Mouse (Mus musculus): ENCODE results near the gene Vrtn. TPM values are rescaled to one million over a fixed set of nuclear protein-coding genes. Genes with fewer than 3 reads are reported as not detected.

Vrtn gene
- not detected for total RNA-seq (2022)

DNA sequence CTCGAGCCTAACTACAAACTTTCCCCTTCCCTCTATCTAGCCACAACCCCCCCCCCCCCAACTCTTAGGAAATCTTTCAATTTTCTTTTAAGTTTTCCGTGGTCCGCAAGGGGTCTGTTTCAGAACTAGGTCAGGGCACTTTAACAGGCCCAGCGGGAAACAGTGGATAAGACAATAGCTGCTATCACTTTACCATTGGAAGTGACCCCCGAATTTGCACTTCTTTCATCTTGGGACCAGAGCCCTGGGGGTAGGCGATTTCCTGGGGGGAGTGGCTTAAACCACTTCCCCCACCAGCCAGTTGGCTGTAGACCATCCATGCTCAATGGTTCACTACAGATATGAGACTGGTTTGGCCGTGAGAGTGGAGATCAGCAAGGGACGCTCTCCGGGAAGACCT, at the start of gene Vrtn:
Gene Vrtn, plus strand, starts transcription at position 366 of the 400 bp plus-strand sequence.
- no peak for DNase-seq (ENCODE audit: low spot score in 2 of 2)

DNA sequence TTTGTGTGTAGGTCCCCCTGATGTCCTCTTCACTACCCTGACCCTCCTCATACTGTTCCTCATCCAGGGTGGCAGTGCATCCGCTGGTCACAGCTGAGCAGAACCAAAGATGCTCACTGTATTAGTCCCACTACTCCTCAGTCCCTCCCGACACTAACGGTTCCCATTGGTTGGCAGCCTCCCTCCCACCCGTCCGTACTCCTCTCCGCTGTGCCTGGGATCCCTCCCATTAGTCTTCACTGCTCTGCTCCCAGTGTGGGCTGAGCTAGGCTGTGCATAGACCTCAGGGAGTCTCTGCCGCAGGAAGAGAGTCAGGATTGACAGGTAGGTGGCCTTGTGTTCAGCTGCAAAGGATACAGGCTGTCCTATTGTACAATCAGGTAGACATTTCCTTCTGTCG, 42.5 kb upstream of the Vrtn start:
- no peak for DNase-seq (ENCODE audit: low spot score in 2 of 2)

- no peak for DNase-seq (ENCODE audit: low spot score in 2 of 2)
These were observed 36.8 kb upstream of the Vrtn start for GRCm38 (mm10) chr12:84604001-84604400.

- DNase-seq (ENCODE audit: low spot score in 2 of 2), result no peak
These were observed 35.0 kb upstream of the Vrtn start for GRCm38 (mm10) chr12:84605860-84606259.

DNA sequence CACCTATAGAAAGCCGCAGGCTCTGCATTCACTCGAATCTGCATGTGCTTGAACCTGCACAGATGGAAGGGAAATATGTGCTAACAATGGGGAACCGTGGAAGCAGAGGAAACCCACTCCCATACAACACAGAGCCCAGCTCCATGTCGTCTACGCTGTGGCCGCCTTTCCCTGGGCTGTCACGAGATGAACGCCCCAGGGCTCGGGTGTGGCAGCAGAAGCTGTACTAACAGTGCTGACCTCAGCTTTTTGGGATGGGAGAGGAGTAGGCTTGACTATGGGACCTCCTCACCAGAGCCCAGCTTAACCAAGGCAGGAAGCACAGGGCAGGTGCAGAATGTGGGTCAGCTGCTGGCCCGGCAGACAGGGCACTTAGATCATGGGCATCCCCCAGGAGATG, 29.1 kb upstream of the Vrtn start:
- no peak for DNase-seq (ENCODE audit: low spot score in 2 of 2)

- DNase-seq (ENCODE audit: low spot score in 2 of 2), result no peak
These were observed 28.3 kb upstream of the Vrtn start for GRCm38 (mm10) chr12:84612518-84612917.

DNA sequence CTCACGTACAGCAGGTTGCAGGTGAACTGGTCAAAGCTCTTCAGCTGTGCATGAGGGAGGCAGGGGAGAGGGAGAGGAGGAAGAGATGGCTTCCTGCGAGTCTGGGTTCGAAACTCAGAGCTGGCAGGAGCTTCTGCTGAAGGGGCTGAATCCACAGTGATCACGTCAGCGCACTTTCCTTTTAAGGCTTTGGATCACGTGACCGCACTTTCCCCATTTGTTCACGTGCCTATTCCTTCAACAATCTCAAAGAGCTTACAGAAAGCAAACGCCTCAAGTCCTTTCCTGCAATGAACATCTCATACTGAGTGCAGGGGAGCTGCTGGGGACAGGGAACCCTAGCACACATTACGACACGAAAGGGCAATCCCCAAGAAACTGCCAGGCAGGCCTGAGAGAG, 26.8 kb upstream of the Vrtn start:
- no peak for DNase-seq (ENCODE audit: low spot score in 2 of 2)

DNA sequence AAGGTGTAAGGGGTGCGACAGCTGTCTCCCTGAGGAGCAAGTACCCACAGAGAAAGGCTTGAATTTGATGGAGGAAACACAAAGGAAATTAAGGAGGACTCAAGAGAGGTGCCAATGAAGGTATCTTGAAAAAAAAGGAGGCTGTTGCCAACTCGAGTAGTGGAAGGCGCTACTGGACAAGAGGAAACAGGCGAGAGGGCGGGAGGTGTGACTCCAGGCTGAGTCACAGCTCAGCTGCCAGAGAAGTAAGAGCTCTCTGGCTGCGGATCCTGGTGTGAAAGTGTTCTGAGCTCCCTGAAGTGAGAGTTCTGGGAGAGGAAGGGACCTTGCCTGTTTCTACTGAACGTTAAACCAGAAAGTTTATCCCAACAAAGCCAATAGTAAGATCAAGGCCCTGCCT, 26.3 kb upstream of the Vrtn start:
- no peak for DNase-seq (ENCODE audit: low spot score in 2 of 2)

DNA sequence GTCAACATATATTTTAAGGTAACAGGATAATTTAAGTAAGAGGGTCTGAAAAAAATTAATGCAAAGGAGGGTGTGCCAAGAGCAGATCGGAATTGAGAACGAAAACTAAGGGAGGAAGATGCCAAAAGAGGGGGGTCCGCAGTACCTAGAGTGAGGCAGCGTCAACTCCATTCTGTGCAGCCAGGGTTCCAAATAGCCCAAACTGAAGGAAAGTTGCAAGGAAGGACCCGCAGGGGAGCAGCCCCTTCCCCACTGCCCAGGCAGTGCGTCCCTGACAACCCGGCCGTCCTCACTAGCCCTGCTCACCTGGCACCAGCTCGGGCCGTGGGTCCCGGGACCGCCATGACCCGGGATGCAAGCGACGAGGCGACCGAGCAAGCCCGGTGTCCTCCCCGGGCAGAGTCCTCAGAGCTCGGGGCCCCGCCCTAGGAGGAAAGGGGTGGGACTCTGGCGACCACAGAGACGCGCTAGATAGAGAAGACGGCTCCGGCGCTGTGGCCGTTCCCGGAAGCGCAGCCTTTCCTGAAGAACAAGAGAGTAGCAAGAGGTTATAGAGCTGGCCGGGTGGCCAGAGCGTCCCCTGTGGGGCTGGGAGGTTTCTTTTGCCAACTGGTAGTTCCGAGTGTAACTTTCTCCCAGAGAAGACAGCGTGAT, 23.7 kb upstream of the Vrtn start, which contains the start of gene Abcd4:
Gene Abcd4, minus strand, starts transcription at position 437 of the 654 bp plus-strand sequence.
- peak; percentile 92 to 95 for DNase-seq (ENCODE audit: low spot score in 2 of 2)

- DNase-seq (ENCODE audit: low spot score in 2 of 2), result no peak
These were observed 23.2 kb upstream of the Vrtn start for GRCm38 (mm10) chr12:84617663-84618062.

DNA sequence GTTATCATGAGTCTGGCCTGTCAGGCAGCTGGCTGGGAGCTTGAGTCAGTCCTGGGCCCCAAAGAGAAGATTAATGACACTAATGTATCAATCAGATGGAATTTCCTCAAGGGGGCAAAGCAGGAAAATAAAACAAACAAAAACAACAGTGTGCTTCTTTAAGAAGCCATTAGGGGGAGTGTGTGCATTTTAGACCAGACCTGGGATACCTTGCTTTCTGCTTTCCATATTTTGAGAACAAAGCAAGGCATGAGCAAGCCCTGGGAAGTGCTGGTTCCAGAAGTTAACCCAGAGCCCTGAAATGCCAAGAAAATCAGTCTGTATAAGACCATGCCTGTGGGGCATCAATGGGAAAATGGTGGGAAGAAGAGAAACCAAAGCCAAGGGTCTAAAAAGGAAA, 19.8 kb upstream of the Vrtn start:
- no peak for DNase-seq (ENCODE audit: low spot score in 2 of 2)

DNA sequence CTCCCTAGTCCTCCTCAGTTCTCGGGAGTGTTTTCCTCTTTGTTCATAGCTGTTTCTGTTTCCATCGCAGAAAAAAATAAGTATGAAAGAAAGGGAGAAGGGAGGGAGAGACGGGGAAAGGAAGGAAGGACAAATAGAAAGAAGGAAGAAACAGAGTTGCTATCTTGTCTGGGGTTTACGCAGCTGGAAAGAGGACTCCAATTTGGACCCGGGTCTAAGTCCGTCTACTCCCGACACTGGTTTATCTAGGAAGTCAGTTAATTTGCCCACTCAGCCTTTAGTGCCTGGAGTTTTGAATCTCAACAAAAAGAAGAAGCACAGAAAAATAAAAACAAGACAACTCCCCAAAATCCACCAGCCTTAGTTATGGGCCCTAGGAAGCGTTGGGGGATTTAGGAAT, 16.2 kb upstream of the Vrtn start:
- DNase-seq (ENCODE audit: low spot score in 2 of 2), result no peak

DNA sequence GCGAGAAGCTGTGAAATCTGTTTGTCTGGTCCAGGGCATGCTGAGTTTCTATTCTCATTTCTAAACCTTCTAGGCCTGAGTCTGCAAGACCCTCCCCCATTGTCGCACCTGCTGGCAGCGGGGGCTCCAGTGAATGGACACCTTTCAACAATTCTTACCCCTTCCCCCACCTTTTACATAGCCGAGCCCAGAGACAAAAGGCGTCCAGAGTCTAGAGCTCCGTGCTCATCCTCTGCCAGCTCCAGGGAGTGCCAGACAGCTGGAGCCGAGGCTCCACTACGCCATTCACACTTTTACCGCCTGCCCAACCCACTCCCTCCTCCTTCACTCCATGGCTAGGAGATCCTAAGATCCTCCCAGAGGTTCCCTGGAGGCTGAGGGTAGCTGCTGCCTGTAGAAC, 15.7 kb upstream of the Vrtn start:
- no peak for DNase-seq (ENCODE audit: low spot score in 2 of 2)

GRCm38 (mm10) chr12:84631867-84632266, 9.0 kb upstream of the Vrtn start:
- no peak for DNase-seq (ENCODE audit: low spot score in 2 of 2)

- no peak for DNase-seq (ENCODE audit: low spot score in 2 of 2)
These were observed 566 bp upstream of the Vrtn start for GRCm38 (mm10) chr12:84640253-84640652.

DNA sequence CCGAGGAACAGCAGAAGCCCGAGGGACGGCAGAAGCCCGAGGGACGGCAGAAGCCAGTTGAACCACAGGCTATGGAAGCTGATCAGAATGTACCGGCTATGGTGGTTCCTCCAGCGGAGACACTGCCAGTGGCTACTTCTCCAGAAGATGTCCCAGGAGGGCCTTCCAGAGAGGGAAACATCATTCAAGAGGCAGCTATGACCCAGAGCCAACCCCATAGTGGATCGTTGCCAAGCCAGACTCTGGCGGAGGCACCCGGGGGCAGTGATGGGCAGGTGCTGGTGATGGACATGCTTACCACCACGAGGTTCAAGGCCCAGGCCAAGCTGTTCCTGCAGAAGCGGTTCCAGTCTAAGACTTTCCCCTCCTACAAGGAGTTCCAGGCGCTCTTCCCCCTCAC, 9.4 kb downstream of the Vrtn start:
- no peak for DNase-seq (ENCODE audit: low spot score in 2 of 2)

GRCm38 (mm10) chr12:84653912-84654311, 13.1 kb downstream of the Vrtn start:
- DNase-seq (ENCODE audit: low spot score in 2 of 2), result peak in 1 of 2 experiments; percentile 7

GRCm38 (mm10) chr12:84670555-84670954, 29.7 kb downstream of the Vrtn start:
- no peak for DNase-seq (ENCODE audit: low spot score in 2 of 2)

- DNase-seq (ENCODE audit: low spot score in 2 of 2), result no peak
These were observed 30.8 kb downstream of the Vrtn start for GRCm38 (mm10) chr12:84671646-84672045.

GRCm38 (mm10) chr12:84674666-84675526, 34.1 kb downstream of the Vrtn start:
- no peak for DNase-seq (ENCODE audit: low spot score in 2 of 2)

DNA sequence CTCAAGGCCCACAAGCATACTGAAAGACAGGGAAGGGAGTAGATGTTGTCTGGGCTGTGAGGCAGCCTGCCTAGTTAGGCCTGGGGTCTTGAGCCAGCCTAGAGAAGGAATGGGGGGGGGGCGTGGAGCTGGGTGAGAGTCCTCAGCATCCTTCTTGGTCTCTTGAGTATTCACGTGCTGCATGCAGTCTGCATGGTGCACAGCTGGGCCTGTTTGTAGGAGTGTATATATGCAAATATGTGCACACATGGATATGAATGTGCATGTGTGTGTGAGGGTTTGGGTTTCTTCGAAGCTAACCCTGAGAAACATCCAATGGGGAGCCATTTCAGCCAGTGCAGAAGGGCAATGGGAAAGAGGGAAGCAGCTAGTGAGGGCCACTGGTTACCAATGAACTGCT, 35.2 kb downstream of the Vrtn start:
- DNase-seq (ENCODE audit: low spot score in 2 of 2), result no peak

GRCm38 (mm10) chr12:84684569-84684968, 43.8 kb downstream of the Vrtn start:
- no peak for DNase-seq (ENCODE audit: low spot score in 2 of 2)

GRCm38 (mm10) chr12:84686176-84686575, 45.4 kb downstream of the Vrtn start:
- DNase-seq (ENCODE audit: low spot score in 2 of 2), result no peak
